Mouse (Mus musculus) 416B (cell line): ENCODE results near the gene Tinf2.
A peak's percentile ranks its signal among the peaks of the same experiment; 100 is the strongest.

Source experiments
- DNase-seq: peaks from one replicate; pipeline ENCODE4 v3.0.0; 2011; ENCODE audit warnings: low read depth

Tinf2 gene

DNA sequence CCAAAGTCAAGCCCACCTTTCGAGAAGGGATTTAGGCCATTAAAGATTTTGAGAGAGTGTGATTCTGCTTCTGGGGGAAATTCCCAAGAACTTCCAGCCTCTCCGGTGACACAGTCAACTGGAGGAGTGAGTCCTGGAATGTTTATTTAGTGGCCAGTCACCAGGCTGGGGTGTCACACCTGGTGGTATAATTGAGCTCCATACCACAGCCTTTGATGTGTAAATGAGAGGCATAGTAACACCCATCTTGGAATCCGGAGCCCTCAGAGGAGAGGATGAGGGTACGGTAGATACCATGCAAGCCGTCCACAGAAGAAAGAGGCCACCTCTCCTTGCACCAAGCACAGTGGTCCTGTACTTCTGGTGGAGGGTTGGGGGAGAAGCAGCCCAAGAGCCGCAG is 21.1 kb upstream of the Tinf2 start:
- DNase-seq, result no peak

DNA sequence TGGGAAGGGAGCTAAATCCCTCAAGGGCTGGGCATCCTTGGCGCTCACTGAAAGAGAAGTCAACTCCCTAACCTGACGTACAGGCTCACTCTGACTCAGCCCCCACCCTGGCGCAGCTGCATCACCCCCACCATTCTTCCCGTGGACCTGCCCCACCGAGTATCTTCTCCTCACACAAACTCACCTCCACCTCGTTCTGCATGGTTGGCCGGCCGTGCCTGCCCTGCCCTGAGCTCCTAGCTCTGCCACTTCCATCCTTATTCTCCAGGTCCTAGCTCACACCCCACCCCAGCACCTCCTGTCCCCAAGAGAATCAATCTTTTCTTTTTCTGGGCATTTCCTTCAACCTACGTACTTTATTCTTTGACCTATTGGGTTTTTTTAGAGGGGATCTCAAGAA is 19.5 kb upstream of the Tinf2 start:
- DNase-seq, result no peak

GRCm38 (mm10) chr14:55697226-55697625 is 15.6 kb upstream of the Tinf2 start:
- DNase-seq, result peak; percentile 84

GRCm38 (mm10) chr14:55689433-55689832 is 7.8 kb upstream of the Tinf2 start:
- no peak for DNase-seq

DNA sequence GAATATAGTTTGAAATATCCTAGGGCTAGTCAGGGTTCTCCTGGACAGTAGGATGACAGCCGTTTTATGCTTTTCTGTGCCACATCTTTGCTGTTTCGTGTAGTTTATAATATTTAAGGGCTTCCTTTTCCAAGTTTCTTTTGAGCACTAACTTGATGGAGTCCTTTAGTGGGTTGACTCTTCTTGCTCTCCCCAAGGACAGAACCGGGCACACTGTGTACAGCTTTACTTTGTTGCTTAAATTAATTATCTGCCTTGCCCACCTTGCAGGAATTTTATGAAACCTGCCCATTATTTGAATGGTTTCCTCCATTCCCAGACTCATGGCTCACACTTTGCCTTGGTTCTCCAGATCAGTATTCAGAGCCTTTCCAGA is 486 bp upstream of the Tinf2 start:
- no peak for DNase-seq

GRCm38 (mm10) chr14:55677615-55678014 is 4.0 kb downstream of the Tinf2 start:
- no peak for DNase-seq

DNA sequence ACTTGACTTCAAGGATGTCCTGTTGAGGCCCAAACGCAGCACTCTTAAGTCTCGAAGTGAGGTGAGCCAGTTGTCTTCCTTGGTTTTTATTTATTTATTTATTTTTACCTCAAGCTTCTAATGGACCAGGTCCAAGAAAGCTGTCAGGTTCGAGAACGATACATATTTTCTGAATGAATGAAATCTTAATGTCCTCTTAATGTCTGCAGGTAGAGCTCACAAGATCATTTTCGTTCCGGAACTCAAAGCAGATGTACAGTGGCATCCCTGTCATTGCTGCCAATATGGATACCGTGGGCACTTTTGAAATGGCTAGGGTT is 8.9 kb downstream of the Tinf2 start:
- no peak for DNase-seq

DNA sequence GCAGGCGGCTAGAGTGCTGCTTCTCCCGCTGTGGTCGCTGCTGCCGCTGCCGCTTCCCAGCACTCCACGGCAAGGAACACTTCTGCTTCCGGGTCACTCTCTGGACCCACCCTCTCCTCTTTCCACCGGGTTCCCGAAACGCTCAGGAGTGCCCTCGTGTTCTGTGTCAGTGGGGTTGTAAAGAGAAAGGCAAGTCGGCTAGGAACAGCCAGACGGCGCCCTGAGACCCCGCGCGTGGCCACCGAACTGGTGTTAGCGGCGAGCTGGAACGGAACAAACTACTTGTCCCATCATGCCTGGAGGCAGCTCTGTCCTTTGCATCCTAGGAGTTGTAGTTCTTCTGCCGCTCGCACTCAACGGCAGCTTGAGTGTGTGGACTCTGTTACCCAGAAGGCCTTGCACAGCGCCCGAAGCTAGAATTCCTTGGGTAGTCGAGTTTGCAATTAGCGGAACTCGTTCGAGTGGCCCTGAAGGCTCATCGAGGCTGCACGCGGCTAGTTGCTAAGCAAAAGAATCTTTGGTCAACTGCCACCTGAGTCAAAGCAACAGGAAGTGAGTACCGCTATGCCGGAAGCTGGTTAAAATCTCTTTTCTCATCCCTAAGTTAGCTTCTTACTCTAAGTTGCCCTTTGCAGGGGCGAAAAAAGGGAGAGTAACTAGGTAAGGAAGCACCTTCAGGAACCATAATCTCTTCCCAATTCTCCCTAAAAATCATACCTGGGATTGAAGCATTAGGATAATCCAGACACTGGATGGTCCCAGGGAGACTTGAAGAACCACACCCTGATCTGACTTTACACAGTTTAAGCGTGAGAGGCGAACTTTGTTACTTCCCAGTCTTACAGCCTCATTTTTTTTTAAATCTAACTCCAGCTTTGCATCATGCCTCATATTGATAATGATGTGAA is 9.5 kb downstream of the Tinf2 start, which contains the start of the genes Gmpr2 and Nedd8:
Gmpr2 (plus strand) TSS at position 109 of the 908 bp plus-strand sequence.
Nedd8 (minus strand) TSS at position 292 of the 908 bp plus-strand sequence.
- DNase-seq, result peak; percentile 99

GRCm38 (mm10) chr14:55671486-55671832 is 10.2 kb downstream of the Tinf2 start:
- DNase-seq, result no peak

DNA sequence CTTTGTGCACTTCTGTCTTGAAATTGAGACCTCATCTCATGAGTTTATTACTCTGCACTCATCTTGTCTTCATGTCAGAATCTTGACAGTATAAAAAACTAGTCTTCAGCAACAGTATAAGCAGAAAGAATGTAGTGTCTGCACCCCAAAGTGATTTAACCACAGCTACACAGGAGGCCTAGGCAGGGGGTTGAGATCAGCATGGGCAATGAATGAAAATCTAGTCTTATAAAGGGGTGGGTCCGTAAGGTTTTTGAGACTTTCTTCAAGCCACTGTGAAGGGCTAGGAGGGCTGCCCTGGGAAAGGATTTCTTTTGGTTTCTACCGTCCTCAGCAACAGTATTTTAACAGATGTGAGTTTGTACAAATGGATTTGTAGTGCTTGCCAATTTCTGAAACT is 21.0 kb downstream of the Tinf2 start:
- no peak for DNase-seq

DNA sequence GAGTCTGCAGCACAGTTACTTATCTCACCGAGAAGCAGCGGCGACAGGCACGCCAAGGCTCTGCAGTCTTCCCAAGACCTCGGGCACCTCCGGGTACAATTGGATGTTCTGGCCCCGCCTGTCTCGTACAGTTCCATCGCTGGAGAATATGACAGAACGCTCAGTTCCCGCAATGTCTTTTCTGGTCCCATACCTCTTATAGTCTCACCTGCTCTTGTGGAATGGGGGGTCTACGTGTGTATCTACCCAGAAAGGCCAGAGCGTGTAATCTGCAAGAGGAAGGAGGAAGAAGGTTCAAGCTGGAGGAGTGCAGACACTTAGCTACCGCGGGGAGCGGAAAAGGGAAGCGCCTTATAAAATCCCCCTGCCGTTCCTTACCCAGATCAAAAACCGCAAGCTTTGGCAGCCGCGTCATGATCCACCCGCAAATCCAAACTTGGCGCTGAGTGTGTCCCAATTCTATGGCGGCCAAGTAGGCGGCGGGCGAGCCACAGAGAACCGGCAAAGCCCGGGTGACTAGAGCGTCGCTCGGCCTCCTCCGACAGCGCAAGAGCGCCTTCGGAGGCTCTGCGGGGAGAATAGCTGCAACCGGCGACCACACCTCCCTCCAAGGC is 21.6 kb downstream of the Tinf2 start, which contains the start of gene Mdp1:
Mdp1 (minus strand) TSS at position 549 of the 614 bp plus-strand sequence.
- peak; percentile 86 for DNase-seq

DNA sequence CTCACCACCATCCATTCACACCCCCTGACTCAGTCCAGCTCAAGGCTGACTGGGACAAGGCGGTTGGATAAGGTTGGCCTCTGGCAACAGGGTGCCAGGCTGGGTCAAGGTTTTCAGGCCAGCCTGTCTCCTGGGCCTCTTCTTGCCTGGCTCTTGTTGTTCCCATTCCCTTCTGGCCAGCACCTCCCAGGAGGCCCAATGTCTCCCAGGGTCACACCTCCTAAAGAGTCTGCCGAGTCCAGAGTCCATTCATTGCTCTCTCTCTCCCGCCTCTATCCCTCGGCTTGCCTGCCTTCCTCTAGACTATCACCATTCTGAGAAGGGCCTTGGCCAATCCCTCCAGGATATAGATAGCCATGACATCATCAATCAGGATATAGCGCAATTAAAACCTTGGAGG is 23.6 kb downstream of the Tinf2 start:
- DNase-seq, result no peak

DNA sequence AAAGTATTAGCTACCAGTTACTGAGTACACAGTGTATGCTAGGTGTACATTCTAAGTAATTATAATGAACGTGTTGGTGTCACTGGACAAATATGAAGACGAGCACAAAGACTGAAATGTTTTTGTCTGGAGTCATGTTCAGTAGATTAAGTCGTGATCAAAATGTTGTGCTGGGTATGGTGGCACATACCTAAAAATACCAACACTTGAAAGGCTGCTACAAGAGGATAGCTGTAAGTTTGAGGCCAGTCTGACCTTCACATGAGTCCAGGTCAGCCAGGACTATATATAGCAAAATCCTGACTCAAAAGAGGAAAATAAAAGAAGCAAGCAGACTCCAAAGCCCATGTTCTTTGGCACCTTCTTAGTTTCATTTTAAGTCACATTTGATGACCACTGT is 24.7 kb downstream of the Tinf2 start:
- DNase-seq, result no peak

DNA sequence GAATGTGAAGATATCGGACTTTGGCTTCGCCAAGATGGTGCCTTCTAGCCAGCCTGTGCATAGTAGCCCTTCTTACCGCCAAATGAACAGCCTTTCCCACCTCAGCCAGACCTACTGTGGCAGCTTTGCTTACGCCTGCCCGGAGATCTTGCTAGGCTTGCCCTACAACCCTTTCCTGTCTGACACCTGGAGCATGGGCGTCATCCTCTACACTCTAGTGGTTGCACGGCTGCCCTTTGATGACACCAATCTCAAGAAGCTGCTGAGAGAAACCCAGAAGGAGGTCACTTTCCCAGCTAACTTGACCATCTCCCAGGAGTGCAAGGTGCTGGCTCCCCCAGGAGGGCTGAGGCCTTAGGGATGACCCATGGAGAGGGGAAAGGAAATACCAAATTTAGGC is 30.1 kb downstream of the Tinf2 start:
- no peak for DNase-seq

DNA sequence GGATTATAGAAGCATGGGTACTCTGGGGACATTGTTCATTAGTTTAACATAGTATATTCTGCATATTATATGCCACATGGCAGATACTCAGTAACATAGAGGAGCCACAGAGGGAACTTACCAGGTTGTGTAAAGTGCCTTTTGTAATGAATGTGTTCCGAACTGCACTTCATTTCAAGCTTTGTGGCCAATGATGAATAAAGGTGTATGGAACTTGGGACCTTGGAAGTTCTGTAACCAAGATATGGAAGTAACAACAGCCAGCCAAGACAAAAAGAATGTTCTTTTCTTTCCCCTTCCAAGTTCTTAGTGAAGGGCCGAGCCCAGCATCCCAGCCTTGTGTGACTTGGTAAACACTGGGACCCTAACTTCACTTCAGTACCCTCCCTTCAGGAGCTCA is 31.7 kb downstream of the Tinf2 start, which contains the start of gene Tssk4:
Tssk4 (plus strand) TSS at position 301 of the 400 bp plus-strand sequence.
- no peak for DNase-seq

DNA sequence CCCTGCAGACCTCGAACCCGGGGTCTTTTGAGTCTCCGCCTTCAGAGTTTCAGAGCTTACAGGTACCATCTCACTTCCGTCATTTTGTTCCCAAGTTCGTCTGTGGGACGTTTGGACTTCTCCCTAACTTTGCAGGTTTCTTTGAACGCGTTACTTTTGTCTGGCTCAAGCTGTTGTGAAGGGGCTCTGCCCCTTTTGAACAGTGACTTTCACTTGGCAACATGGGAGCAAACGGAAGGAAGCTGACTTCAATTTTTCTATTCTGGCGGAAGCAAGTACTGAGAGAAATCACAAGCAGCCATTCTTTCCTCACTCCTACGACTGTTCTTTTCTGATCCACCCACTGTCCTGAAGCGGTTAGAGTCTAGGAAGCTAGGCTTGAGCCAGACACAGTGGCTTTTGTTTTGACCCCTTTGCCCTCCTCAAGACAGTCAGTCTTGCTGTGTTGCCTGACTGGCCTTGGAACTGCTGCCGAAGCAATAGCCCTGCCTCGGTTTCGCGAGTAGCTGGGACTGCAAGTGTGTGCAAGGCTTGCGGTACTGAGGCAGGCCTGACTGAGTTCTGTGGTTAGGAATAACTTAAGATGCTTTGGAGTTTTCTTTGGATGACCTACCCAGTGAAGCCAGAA is 37.2 kb downstream of the Tinf2 start:
- DNase-seq, result peak; percentile 62

DNA sequence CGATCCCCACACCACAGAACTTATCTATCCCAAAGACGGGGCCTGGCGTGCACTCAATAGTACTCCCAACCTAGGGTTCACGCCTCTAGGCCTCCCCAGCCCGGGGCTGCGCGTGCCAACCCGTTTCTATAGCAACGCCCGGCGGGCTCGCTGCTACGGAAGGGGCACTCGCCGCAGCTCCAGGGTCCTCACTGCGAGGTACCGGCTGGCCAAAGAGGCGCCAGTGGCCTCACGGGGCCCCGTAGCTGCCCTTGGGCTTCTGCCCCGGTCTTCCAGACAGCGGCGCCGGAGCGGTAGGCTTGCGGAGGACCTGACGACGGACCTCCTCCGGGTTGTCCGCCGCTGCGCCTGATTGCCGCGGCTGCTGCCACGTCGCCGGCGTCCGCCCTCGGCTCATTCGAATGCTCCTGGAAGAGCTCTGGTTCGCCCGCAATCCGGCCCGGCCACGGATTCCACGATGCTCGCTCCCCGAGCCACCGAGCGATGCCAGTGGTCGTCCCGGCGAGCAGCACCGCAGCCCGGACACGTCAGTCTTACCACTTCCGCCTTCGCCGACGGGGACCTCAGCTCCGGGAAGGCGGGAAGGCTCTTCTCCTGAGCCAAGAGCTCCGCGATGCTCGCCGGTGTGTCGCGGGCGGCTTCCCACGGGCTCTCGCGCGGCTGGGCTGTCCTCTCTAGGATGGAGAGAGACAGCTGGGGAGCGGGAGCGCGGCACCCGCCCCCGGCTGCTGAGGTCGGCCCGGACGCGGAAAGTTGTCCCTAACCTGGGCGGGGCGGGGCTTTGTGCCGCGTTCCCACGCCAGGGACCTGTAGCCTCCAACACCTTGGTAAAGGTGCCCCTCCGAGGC is 38.3 kb downstream of the Tinf2 start, which contains the start of gene Tm9sf1:
Tm9sf1 (minus strand) TSS at position 747 of the 848 bp plus-strand sequence.
- DNase-seq, result peak; percentile 87

DNA sequence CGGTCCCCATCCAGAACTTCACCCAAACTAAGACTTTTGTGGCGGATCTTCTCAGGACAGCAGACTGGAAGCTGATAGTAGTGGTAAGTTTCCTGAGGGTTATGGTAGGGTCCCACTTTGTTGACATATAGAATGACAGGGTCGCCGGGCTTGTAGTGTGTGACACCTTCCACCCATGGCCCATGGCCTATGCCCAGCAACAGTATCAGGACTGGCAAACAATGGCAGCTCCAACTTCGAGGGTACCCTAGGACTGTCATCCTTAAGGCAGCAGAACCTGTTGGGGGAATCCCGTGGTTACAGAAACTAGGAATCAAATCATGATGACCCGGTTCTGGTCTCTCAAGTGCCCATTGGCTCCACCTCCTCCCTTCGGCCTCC is 39.0 kb downstream of the Tinf2 start:
- no peak for DNase-seq

- peak; percentile 52 for DNase-seq
Observed at GRCm38 (mm10) chr14:55641291-55641690, 40.3 kb downstream of the Tinf2 start.

DNA sequence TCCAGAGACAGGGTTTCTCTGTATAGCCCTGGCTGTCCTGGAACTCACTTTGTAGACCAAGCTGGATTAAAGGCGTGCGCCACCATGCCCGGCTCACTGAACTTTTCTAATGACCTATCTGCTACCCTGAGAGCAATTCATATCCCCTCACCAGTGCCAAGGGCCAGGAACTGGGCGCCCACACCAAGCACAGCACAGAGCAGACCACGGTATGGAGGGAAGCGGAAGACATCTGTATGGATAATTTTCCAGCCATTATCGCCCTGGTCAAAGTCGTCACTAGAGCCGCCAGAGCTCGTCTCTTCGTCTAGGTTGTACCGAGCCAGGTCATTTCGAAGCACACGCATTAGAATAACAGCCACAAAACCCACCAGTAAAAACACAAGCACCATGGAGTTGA is 40.8 kb downstream of the Tinf2 start:
- no peak for DNase-seq

GRCm38 (mm10) chr14:55637795-55638194 is 43.8 kb downstream of the Tinf2 start, which contains the start of gene Gm49378:
Gene Gm49378, minus strand, starts transcription at chr14:55637895.
- no peak for DNase-seq

DNA sequence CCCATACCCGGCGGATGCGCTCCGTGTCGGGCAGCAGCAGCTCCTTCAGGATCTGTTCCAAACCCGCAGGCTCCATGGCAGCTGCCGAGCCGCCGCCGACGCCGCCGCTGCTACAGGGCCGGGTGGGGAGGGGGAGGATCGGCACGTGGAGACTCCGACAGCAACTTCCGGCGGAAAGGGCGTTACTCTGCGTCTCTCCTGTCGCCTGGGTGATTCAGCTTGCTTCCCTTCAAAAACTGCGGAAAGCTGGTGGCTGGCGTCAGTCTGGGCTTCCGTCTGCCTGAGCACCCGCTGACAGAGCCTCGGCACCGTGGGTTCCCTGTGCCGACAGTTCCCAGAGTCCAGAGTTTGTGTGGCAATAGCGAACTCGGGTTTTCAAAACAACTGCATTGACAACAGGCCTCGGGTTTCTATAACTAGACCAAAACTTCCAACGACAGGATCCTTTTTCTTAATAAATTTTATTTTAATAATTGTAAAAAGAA is 46.1 kb downstream of the Tinf2 start, which contains the start of gene Ipo4:
Ipo4 (minus strand) TSS at position 435 of the 485 bp plus-strand sequence.
- peak; percentile 94 for DNase-seq
